Mouse (Mus musculus) CH12.LX (cell line): Measurements from ENCODE around the gene Dhrs4. TPM values are rescaled to one million over a fixed set of nuclear protein-coding genes. Genes with fewer than 3 reads are reported as not detected.
A peak's percentile ranks its signal among the peaks of the same experiment; 100 is the strongest.

Source experiments
- DNase-seq: peaks from one replicate; pipeline ENCODE4 v3.0.0-alpha.2; 2013; ENCODE audit errors: extremely low read depth
- H3K27ac ChIP-seq: 2 replicates; pipeline ENCODE4 v1.5.1; 2012; ENCODE audit warnings: low read depth, mild to moderate bottlenecking, control low read depth, moderate library complexity; ENCODE audit not compliant: insufficient read depth
- H3K27me3 ChIP-seq: replicated peaks from 2 replicates; pipeline ENCODE3; 2012; ENCODE audit warnings: inconsistent platforms
- H3K36me3 ChIP-seq, 2 experiments: replicated peaks in 1 of 2; 2 replicates each; pipeline versions ENCODE3 to v1.6.1; 2012; ENCODE audit warnings: inconsistent platforms in 1 of 2, low read length in 1 of 2, mild to moderate bottlenecking in 1 of 2, mixed read lengths in 1 of 2, moderate library complexity in 1 of 2; ENCODE audit not compliant: control insufficient read depth in 1 of 2, insufficient read depth in 1 of 2
- H3K4me1 ChIP-seq, 2 experiments: 2 replicates each; pipeline ENCODE4 v1.6.1; 2012; ENCODE audit warnings: inconsistent platforms in 1 of 2, moderate library complexity in 1 of 2; ENCODE audit not compliant: insufficient read depth in 2 of 2, control insufficient read depth in 1 of 2
- H3K4me2 ChIP-seq: 2 replicates; pipeline ENCODE4 v1.6.1; 2012; ENCODE audit warnings: low read depth, mild to moderate bottlenecking, control low read depth; ENCODE audit not compliant: poor library complexity, insufficient read depth, severe bottlenecking
- H3K4me3 ChIP-seq, 3 experiments: fragments of 150-350 bp in 1 of 3; sonication (generic) in 1 of 3; replicated peaks in 1 of 3; 2 replicates each; pipeline versions ENCODE3 to v1.5.1; 2011 to 2012; ENCODE audit warnings: low read depth in 2 of 3, low read length in 2 of 3, mild to moderate bottlenecking in 2 of 3, moderate library complexity in 2 of 3, control low read depth in 1 of 3, improper control_type of control experiment in 1 of 3, inconsistent platforms in 1 of 3, mixed read lengths in 1 of 3; ENCODE audit not compliant: poor library complexity in 1 of 3
- H3K79me2 ChIP-seq: replicated peaks from 2 replicates; pipeline ENCODE4 v1.6.1; 2012; ENCODE audit warnings: mild to moderate bottlenecking, moderate library complexity; ENCODE audit not compliant: control insufficient read depth, poor library complexity, insufficient read depth, severe bottlenecking; ENCODE audit errors: extremely low read depth
- H3K9ac ChIP-seq: 2 replicates; pipeline ENCODE4 v1.6.1; 2012; ENCODE audit warnings: low read depth, mild to moderate bottlenecking, control low read depth, moderate library complexity; ENCODE audit not compliant: insufficient read depth
- H3K9me3 ChIP-seq: replicated peaks from 2 replicates; pipeline ENCODE3; 2012; ENCODE audit warnings: low read length, inconsistent platforms, mixed read lengths
- BHLHE40 ChIP-seq: IDR thresholded peaks from 2 replicates; pipeline ENCODE4 v1.6.1; 2011; ENCODE audit warnings: mild to moderate bottlenecking, low read depth, low read length, improper control_type of control experiment
- CHD2 ChIP-seq: IDR thresholded peaks from 2 replicates; pipeline ENCODE4 v1.6.1; 2011; ENCODE audit warnings: low read length, improper control_type of control experiment
- CTCF ChIP-seq, 2 experiments: IDR thresholded peaks in 1 of 2; conservative IDR thresholded peaks in 1 of 2; 2 replicates each; pipeline ENCODE4 v1.5.1; 2011 to 2012; ENCODE audit warnings: low read depth in 2 of 2, low read length in 2 of 2, improper control_type of control experiment in 1 of 2, inconsistent platforms in 1 of 2, mild to moderate bottlenecking in 1 of 2, moderate library complexity in 1 of 2
- GABPA ChIP-seq: IDR thresholded peaks from 2 replicates; pipeline ENCODE4 v1.6.1; 2012; ENCODE audit warnings: low read depth, low read length, improper control_type of control experiment, inconsistent platforms; ENCODE audit not compliant: insufficient replicate concordance
- IRF4 ChIP-seq: IDR thresholded peaks from 2 replicates; pipeline ENCODE4 v1.6.1; 2014; ENCODE audit warnings: low read depth, mild to moderate bottlenecking, inconsistent platforms, low read length, improper control_type of control experiment
- MAFK ChIP-seq: IDR thresholded peaks from 2 replicates; pipeline ENCODE4 v1.6.1; 2011; ENCODE audit warnings: low read length, improper control_type of control experiment; ENCODE audit not compliant: insufficient replicate concordance
- MAX ChIP-seq: IDR thresholded peaks from 2 replicates; pipeline ENCODE4 v1.6.1; 2011; ENCODE audit warnings: low read length, improper control_type of control experiment
- MEF2A ChIP-seq: IDR thresholded peaks from 2 replicates; pipeline ENCODE4 v1.6.1; 2014; ENCODE audit warnings: low read depth, mild to moderate bottlenecking, inconsistent platforms, low read length, improper control_type of control experiment, borderline replicate concordance
- NELFE ChIP-seq: IDR thresholded peaks from 2 replicates; pipeline ENCODE4 v1.6.1; 2011; ENCODE audit warnings: low read depth, low read length, improper control_type of control experiment
- NRF1 ChIP-seq: IDR thresholded peaks from 2 replicates; pipeline ENCODE4 v1.6.1; 2014; ENCODE audit warnings: low read depth, mild to moderate bottlenecking, inconsistent platforms, low read length, improper control_type of control experiment, moderate library complexity
- PAX5 ChIP-seq: IDR thresholded peaks from 2 replicates; pipeline ENCODE4 v1.6.1; 2012; ENCODE audit warnings: low read length, inconsistent platforms, mixed read lengths
- RAD21 ChIP-seq: IDR thresholded peaks from 2 replicates; pipeline ENCODE4 v1.6.1; 2011; ENCODE audit warnings: low read depth, mild to moderate bottlenecking, low read length, improper control_type of control experiment, moderate library complexity
- SMC3 ChIP-seq: IDR thresholded peaks from 2 replicates; pipeline ENCODE4 v1.6.1; 2011; ENCODE audit warnings: low read depth, low read length, improper control_type of control experiment
- TCF12 ChIP-seq: IDR thresholded peaks from 2 replicates; pipeline ENCODE4 v1.6.1; 2014; ENCODE audit warnings: low read depth, mild to moderate bottlenecking, inconsistent platforms, low read length, improper control_type of control experiment
- USF1 ChIP-seq: IDR thresholded peaks from 2 replicates; pipeline ENCODE4 v1.6.1; 2014; ENCODE audit warnings: low read depth, mild to moderate bottlenecking, inconsistent platforms, low read length, improper control_type of control experiment
- ZKSCAN1 ChIP-seq: IDR thresholded peaks from 2 replicates; pipeline ENCODE4 v1.6.1; 2012; ENCODE audit warnings: low read depth, inconsistent platforms, low read length, improper control_type of control experiment, borderline replicate concordance
- dilution Hi-C: fragments of 300-500 bp; cut with MboI; formaldehyde crosslinking; loops from 2 replicates; pipeline ENCODE4 v1.14.3; 2020; ENCODE audit warnings: low sequenced_read_pairs; ENCODE audit not compliant: extremely low pct_unique_long_range_greater_than_20kb, extremely low pct_ligation_motif_present
- in situ Hi-C: fragments of 300-500 bp; cut with MboI; formaldehyde crosslinking; loops from 3 replicates; pipeline ENCODE4 v1.14.3; 2019; ENCODE audit warnings: low sequenced_read_pairs, low pct_ligation_motif_present, low pct_unique_long_range_greater_than_20kb, mixed read lengths
- polyA plus RNA-seq: library from polyadenylated mRNA; unstranded; fragments of >175 nt; gene quantifications from 2 replicates; pipeline ENCODE4 v1.2.1, GENCODE M21; 2012; ENCODE audit warnings: low read depth; ENCODE audit not compliant: insufficient read length
- total RNA-seq, 2 experiments: library from RNA; depleted of rRNA; stranded (reverse); fragments of 300-350 nt in 1 of 2; fragments of >200 nt in 1 of 2; gene quantifications; 2 replicates each; pipeline ENCODE4 v1.2.3; 2012 to 2014

The Dhrs4 gene
- total and polyA plus RNA-seq, 3 experiments = 27.9 to 60.2 (median 37.3) TPM

DNA sequence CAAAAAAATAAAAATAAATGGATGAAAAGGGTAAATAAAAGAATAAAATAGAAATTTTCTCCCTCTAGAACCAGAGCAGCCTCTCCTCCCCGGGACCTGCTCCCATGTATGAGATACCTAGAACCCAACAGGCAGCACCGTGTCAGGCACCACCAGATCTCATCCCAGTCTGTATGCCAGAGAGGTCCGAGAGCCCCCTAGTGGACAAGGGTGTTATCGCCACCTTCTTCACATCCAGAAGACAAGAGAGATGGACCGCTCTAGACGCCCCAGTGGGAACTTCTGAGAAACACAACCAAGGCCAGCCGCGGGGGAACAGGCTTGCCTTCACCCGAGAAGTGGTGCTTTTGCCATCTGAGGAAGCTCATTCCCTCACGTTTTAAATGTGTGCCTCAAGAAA, 20.3 kb upstream of the Dhrs4 start:
- in situ Hi-C loops = no loop called here
- Histone ChIP-seq H3K4me1 (no peaks in the 10 kb centered on the region), H3K4me3 (no peak overlapping the region), H3K27me3 (peaks cover 11% of the 10 kb centered on the region), H3K27ac (no peak overlapping the region), H3K9ac (no peak overlapping the region), H3K4me2 (no peak overlapping the region), H3K36me3 (no peaks in the 10 kb centered on the region), H3K9me3 (peaks cover 18% of the 10 kb centered on the region), H3K79me2 (no peaks in the 10 kb centered on the region)
- dilution Hi-C loops = no loop called here
- peak; percentile 90 for DNase-seq
- no peak for TF ChIP-seq PAX5
- peak; percentile 70 for TF ChIP-seq RAD21
- TF ChIP-seq SMC3 = peak; percentile 75
- TF ChIP-seq ZKSCAN1 = no peak
- 0 out of 2 replicates have a peak, but pooled peaks have one; percentile 16 for TF ChIP-seq IRF4
- TF ChIP-seq CTCF (conservative IDR thresholded peaks at IDR 0.05 in 1 of 2, IDR thresholded peaks at IDR 0.05 in 1 of 2; ENCODE audit: low read depth in 2 of 2, low read length in 2 of 2) = peak; percentile 52 to 87; a peak in 3 of 4 replicates
- TF ChIP-seq, all 38 proteins: peak for 4

DNA sequence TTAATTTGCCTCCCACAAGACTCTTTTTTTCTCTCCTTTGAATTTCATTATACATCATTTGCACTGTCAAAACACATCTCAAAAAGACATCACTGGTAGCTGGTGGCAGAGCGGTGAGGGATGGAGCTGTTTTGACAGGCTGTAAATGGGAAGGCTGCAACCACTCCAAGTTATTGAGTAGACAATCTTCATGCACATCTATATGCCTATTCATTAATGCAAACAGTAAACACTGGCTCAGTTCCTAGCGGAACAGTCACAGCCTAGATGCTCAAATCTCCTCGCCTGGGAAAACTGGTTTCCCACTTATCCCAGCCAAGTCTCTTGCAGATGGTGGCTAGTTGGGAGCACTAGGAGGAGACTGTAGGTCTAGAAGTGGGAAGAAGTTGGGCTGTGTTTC, 19.8 kb upstream of the Dhrs4 start:
- no peak overlapping the region for H3K4me2 ChIP-seq
- H3K36me3 ChIP-seq = no peaks in the 10 kb centered on the region
- no peak overlapping the region for H3K9ac ChIP-seq
- no peak overlapping the region for H3K4me3 ChIP-seq
- no peaks in the 10 kb centered on the region for H3K4me1 ChIP-seq
- peaks cover 13% of the 10 kb centered on the region for H3K9me3 ChIP-seq
- in situ Hi-C loops = no loop called here
- no peak for DNase-seq
- no peak overlapping the region for H3K27ac ChIP-seq
- dilution Hi-C loops = no loop called here
- peaks cover 11% of the 10 kb centered on the region for H3K27me3 ChIP-seq
- no peak for TF ChIP-seq BHLHE40
- H3K79me2 ChIP-seq = no peaks in the 10 kb centered on the region

DNA sequence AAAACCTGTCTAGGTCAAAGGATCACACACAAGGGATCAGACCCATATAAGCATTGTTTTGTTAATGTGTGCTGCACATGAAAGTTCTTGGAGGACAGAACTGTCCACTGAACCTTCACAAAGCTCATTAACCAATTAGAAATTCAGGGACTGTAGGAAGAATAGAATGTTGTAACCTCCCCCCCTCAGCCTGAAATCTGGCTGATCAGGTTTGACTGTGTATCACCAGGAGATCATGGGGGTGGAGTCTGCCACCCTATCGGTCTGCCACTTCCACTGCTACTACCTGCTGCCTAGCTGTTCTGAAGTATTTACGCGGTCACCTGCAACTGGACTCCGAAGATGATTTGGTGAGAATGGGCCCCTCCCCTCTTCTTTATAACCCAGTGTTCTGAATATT, 18.8 kb upstream of the Dhrs4 start:
- in situ Hi-C loops = no loop called here
- no peak overlapping the region for H3K4me3 ChIP-seq
- DNase-seq = no peak
- no peaks in the 10 kb centered on the region for H3K36me3 ChIP-seq
- H3K27me3 ChIP-seq = peaks cover 14% of the 10 kb centered on the region
- no peak for TF ChIP-seq NRF1
- no peak for TF ChIP-seq MAFK
- no peak for TF ChIP-seq MAX
- TF ChIP-seq SMC3 = no peak
- TF ChIP-seq GABPA = no peak
- no peak for TF ChIP-seq TCF12
- TF ChIP-seq USF1 = no peak
- no peak for TF ChIP-seq NELFE
- no peak for TF ChIP-seq MEF2A
- TF ChIP-seq CHD2 = no peak
- TF ChIP-seq, all 38 proteins: peak for 0
- Histone ChIP-seq H3K4me2 (no peak overlapping the region), H3K79me2 (no peaks in the 10 kb centered on the region), H3K9me3 (peaks cover 10% of the 10 kb centered on the region), H3K4me1 (no peaks in the 10 kb centered on the region), H3K27ac (no peak overlapping the region), H3K9ac (no peak overlapping the region)
- dilution Hi-C loops = no loop called here
